Comparison of ENCODE assay signal across 20 mouse cellular contexts in genomic region chr14:73258181-73258580, GRCm38 (mm10). TPM values are rescaled to one million over a fixed set of nuclear protein-coding genes. Genes with fewer than 3 reads are reported as not detected.
A peak's percentile ranks its signal among the peaks of the same experiment; 100 is the strongest.
DNase-seq lines count a peak whose midpoint lies in the region; ATAC-seq and TF ChIP-seq lines count a peak whose summit lies in the region.
"Had no signal": no experiment of that assay in that cellular context is flagged by ENCODE, and none has a peak within 500 bp of the region (broad histone marks: within the 10 kb centered on the region; RNA-seq: fewer than 3 reads in every experiment).

No protein-coding gene starts in this region.

- H3K4me1 ChIP-seq in lung, embryonic 15.5 days, result peaks cover 17% of the 10 kb centered on the region
- H3K4me1 ChIP-seq in limb, embryonic 14.5 days (ENCODE audit: control insufficient read depth, insufficient read depth, low read length), result no peaks in the 10 kb centered on the region
- H3K4me1 ChIP-seq: forebrain, embryonic 15.5 days had no signal

- 40% methylated on average over 4 of the region's 4 CpGs for WGBS in lung, embryonic 15.5 days
- 13% methylated on average over 4 of the region's 4 CpGs for WGBS in limb, embryonic 14.5 days

- H3K9ac ChIP-seq in lung, embryonic 15.5 days, result no peak overlapping the region
- no peak overlapping the region for H3K9ac ChIP-seq in limb, embryonic 14.5 days (ENCODE audit: low read depth, low read length, severe bottlenecking)
- H3K9ac ChIP-seq: embryonic facial prominence, embryonic 13.5 days; forebrain, embryonic 15.5 days; heart, embryonic 13.5 days; hindbrain, embryonic 14.5 days; limb, embryonic 15.5 days had no signal

- H3K4me3 ChIP-seq in lung, embryonic 15.5 days, result no peak overlapping the region
- no peak overlapping the region for H3K4me3 ChIP-seq in limb, embryonic 14.5 days (replicated peaks; ENCODE audit: low read length)
- H3K4me3 ChIP-seq: embryonic facial prominence, embryonic 13.5 days; forebrain, embryonic 15.5 days; heart, embryonic 13.5 days; limb, embryonic 15.5 days; midbrain, embryonic 10.5 days had no signal

- 0 out of 2 replicates have a peak overlapping the region, but pooled peaks have one; percentile 15 for H3K27ac ChIP-seq in lung, embryonic 15.5 days
- 0 out of 2 replicates have a peak overlapping the region, but pooled peaks have one; percentile 9 for H3K27ac ChIP-seq in limb, embryonic 14.5 days (replicated peaks; ENCODE audit: low read depth, low read length)
- H3K27ac ChIP-seq: embryonic facial prominence, embryonic 13.5 days; forebrain, embryonic 15.5 days; heart, embryonic 13.5 days; hindbrain, embryonic 14.5 days; limb, embryonic 15.5 days; macrophage; midbrain, embryonic 10.5 days had no signal

- H3K4me2 ChIP-seq in lung, embryonic 15.5 days, result no peak overlapping the region
- H3K4me2 ChIP-seq in limb, embryonic 14.5 days (replicated peaks; ENCODE audit: low read depth, low read length, severe bottlenecking), result no peak overlapping the region
- H3K4me2 ChIP-seq: embryonic facial prominence, embryonic 13.5 days; forebrain, embryonic 15.5 days; heart, embryonic 13.5 days; hindbrain, embryonic 14.5 days; limb, embryonic 15.5 days had no signal

- no peak for ATAC-seq in lung, embryonic 15.5 days (ENCODE audit: borderline replicate concordance, extremely low read depth, low FRiP score, low TSS enrichment)
- ATAC-seq in limb, embryonic 14.5 days (ENCODE audit: low FRiP score, low read depth), result no peak
- no peak for ATAC-seq in erythroblast, adult 5-6 weeks (replicated peaks; ENCODE audit: low FRiP score, poor library complexity, severe bottlenecking)
- ATAC-seq: forebrain, embryonic 15.5 days; intestine, embryonic 16.5 days; Patski had no signal

- no peak for TF ChIP-seq POLR2A in limb, embryonic 14.5 days (IDR thresholded peaks at IDR 0.05; ENCODE audit: borderline replicate concordance, extremely low read depth, insufficient read depth, insufficient read length)

- H3K27me3 ChIP-seq in lung, embryonic 15.5 days, result no peaks in the 10 kb centered on the region
- H3K27me3 ChIP-seq in limb, embryonic 14.5 days (ENCODE audit: control insufficient read depth, insufficient read depth, low read length), result no peaks in the 10 kb centered on the region
- H3K27me3 ChIP-seq: embryonic facial prominence, embryonic 13.5 days; forebrain, embryonic 15.5 days; heart, embryonic 13.5 days; limb, embryonic 15.5 days; Patski had no signal

- DNase-seq in heart, adult 11 months, result peak; percentile 93
- no peak for DNase-seq in heart, postnatal 10 days
- DNase-seq in lung, postnatal 10 days, result no peak
- peak; percentile 67 for DNase-seq in forelimb bud, embryonic 11.5 days (ENCODE audit: low read depth, low spot score)
- no peak for DNase-seq in limb, embryonic 14.5 days (ENCODE audit: low spot score)
- DNase-seq: cerebellum, adult 11 months; cerebellum, postnatal 10 days; heart, postnatal 36 days; right cerebral cortex, postnatal 25 days had no signal

- H3K36me3 ChIP-seq in lung, embryonic 15.5 days, result no peaks in the 10 kb centered on the region
- H3K36me3 ChIP-seq in limb, embryonic 14.5 days (ENCODE audit: control insufficient read depth, insufficient read depth, low read length), result peaks cover 5% of the 10 kb centered on the region; the same call in 1 of the 2 replicates

- intact Hi-C loops in heart, postnatal 10 days (cut with DNase I), result no loop called here

- H3K9me3 ChIP-seq in lung, embryonic 15.5 days, result no peaks in the 10 kb centered on the region
- no peaks in the 10 kb centered on the region for H3K9me3 ChIP-seq in limb, embryonic 14.5 days (ENCODE audit: control insufficient read depth, low read length)
- H3K9me3 ChIP-seq: embryonic facial prominence, embryonic 13.5 days; forebrain, embryonic 15.5 days; heart, embryonic 13.5 days; limb, embryonic 15.5 days; midbrain, embryonic 10.5 days had no signal

RNA-seq across cellular contexts. Expression of gene Lpar6, which starts 20.5 kb away (rescaled TPM):
- total RNA-seq in heart, postnatal 10 days (2021), result 1 to 10 TPM; 4.8 TPM
- 14.4 TPM in 2 replicates for polyA plus RNA-seq in lung, embryonic 15.5 days (2015; fragmentation: Nextera tagmentation; extraction: Ambion mirVana)
- 7.5 and 9.2 TPM in 2 replicates for polyA plus RNA-seq in limb, embryonic 14.5 days (2012; rRNA removed)
- polyA plus RNA-seq in limb, embryonic 14.5 days (2014; fragmentation: Nextera tagmentation; extraction: Ambion mirVana), result 12.6 and 13.6 TPM in 2 replicates
- 3.8 and 8.8 TPM in 2 replicates for total RNA-seq in erythroblast, adult 5-6 weeks (2015; ENCODE audit: low replicate concordance)
- total RNA-seq in erythroblast, adult 5-6 weeks (2017; ENCODE audit: low replicate concordance), result 1.8 and 4.2 TPM in 2 replicates

Comparison
In these comparisons a context has a peak if more than half of its experiments do, and no peak if none do; other contexts are left out.
1. DNase-seq: peak in heart, adult 11 months (single experiment) and forelimb bud, embryonic 11.5 days (single experiment); none in heart, postnatal 10 days (0 of 2), lung, postnatal 10 days (single experiment) and limb, embryonic 14.5 days (single experiment).